In genomic region chr11:120518027-120518426, GRCm38 (mm10) we compare ENCODE assay signal across 8 mouse cellular contexts. TPM values are rescaled to one million over a fixed set of nuclear protein-coding genes. Genes with fewer than 3 reads are reported as not detected.
DNase-seq lines count a peak whose midpoint lies in the region; ATAC-seq and TF ChIP-seq lines count a peak whose summit lies in the region.

No protein-coding gene starts in this region.

- TF ChIP-seq CTCF in small intestine, adult 2 months (IDR thresholded peaks at IDR 0.05; ENCODE audit: extremely low read depth, insufficient read length, insufficient replicate concordance, low read depth, low read length) = no peak

- 0 out of 2 replicates have a peak, but pooled peaks cover 4% of the 10 kb centered on the region for H3K27me3 ChIP-seq in liver, embryonic 12.5 days (replicated peaks)
- no peaks in the 10 kb centered on the region for H3K27me3 ChIP-seq in small intestine, adult 2 months (ENCODE audit: control insufficient read depth, insufficient read depth, low read length)
- H3K27me3 ChIP-seq in forebrain, embryonic 10.5 days (ENCODE audit: poor library complexity, severe bottlenecking) = peaks cover 4% of the 10 kb centered on the region; the same call in 1 of the 2 replicates
- H3K27me3 ChIP-seq in kidney, embryonic 16.5 days (ENCODE audit: insufficient read depth, low read length) = no peaks in the 10 kb centered on the region

- no peak overlapping the region for H3K9ac ChIP-seq in liver, embryonic 12.5 days
- H3K9ac ChIP-seq in kidney, embryonic 16.5 days (replicated peaks; ENCODE audit: low read length) = no peak overlapping the region

- H3K4me1 ChIP-seq in liver, embryonic 12.5 days = peaks cover 38% of the 10 kb centered on the region
- peaks cover 15% of the 10 kb centered on the region; the same call in 1 of the 2 replicates for H3K4me1 ChIP-seq in small intestine, adult 2 months (ENCODE audit: control insufficient read depth, insufficient read depth, insufficient read length, low read length)
- H3K4me1 ChIP-seq in forebrain, embryonic 10.5 days = peaks cover 18% of the 10 kb centered on the region
- peaks cover 5% of the 10 kb centered on the region; the same call in 1 of the 2 replicates for H3K4me1 ChIP-seq in kidney, embryonic 16.5 days (ENCODE audit: insufficient read depth, low read length)

- no peaks in the 10 kb centered on the region for H3K9me3 ChIP-seq in liver, embryonic 12.5 days (replicated peaks)
- no peaks in the 10 kb centered on the region for H3K9me3 ChIP-seq in forebrain, embryonic 10.5 days
- H3K9me3 ChIP-seq in kidney, embryonic 16.5 days (ENCODE audit: low read length) = no peaks in the 10 kb centered on the region

- H3K27ac ChIP-seq in liver, embryonic 12.5 days = peak overlapping the region; percentile 11; the same call in 1 of the 2 replicates
- H3K27ac ChIP-seq in small intestine, adult 2 months (ENCODE audit: insufficient read depth, low read depth, low read length) = peak overlapping the region; percentile 98
- no peak overlapping the region for H3K27ac ChIP-seq in forebrain, embryonic 10.5 days
- H3K27ac ChIP-seq in kidney, embryonic 16.5 days (ENCODE audit: low read length) = no peak overlapping the region

- no peaks in the 10 kb centered on the region for H3K36me3 ChIP-seq in liver, embryonic 12.5 days
- no peaks in the 10 kb centered on the region for H3K36me3 ChIP-seq in small intestine, adult 2 months (ENCODE audit: control insufficient read depth, insufficient read depth, low read length)
- H3K36me3 ChIP-seq in forebrain, embryonic 10.5 days (replicated peaks) = no peaks in the 10 kb centered on the region
- no peaks in the 10 kb centered on the region for H3K36me3 ChIP-seq in kidney, embryonic 16.5 days (ENCODE audit: insufficient read depth, low read length)

- no peak for ATAC-seq in liver, embryonic 12.5 days
- no peak; the same call in 1 of the 2 replicates for ATAC-seq in kidney, embryonic 16.5 days (ENCODE audit: low FRiP score, low TSS enrichment)

- no peak overlapping the region for H3K4me3 ChIP-seq in liver, embryonic 12.5 days
- H3K4me3 ChIP-seq in small intestine, adult 2 months (ENCODE audit: low read depth, low read length) = no peak overlapping the region
- no peak overlapping the region for H3K4me3 ChIP-seq in forebrain, embryonic 10.5 days
- no peak overlapping the region for H3K4me3 ChIP-seq in kidney, embryonic 16.5 days (ENCODE audit: low read length)

- TF ChIP-seq POLR2A in small intestine, adult 2 months (IDR thresholded peaks at IDR 0.05; ENCODE audit: low read depth, low read length) = no peak

- DNase-seq in spleen, postnatal 36 days (ENCODE audit: low spot score in 2 of 2) = peak; percentile 15 to 35
- DNase-seq in spleen, postnatal 10 days (ENCODE audit: low spot score in 2 of 2) = no peak
- peak; percentile 66 to 67 for DNase-seq in heart, postnatal 10 days
- DNase-seq in forebrain, embryonic 10.5 days (ENCODE audit: extremely low spot score, low spot score) = no peak
- no peak for DNase-seq in adrenal gland, adult (ENCODE audit: inconsistent age in 2 of 2, low spot score in 1 of 2)

- no peak overlapping the region for H3K4me2 ChIP-seq in liver, embryonic 12.5 days
- no peak overlapping the region for H3K4me2 ChIP-seq in kidney, embryonic 16.5 days (replicated peaks; ENCODE audit: low read depth, low read length)

- intact Hi-C loops in heart, postnatal 10 days (cut with DNase I) = loop anchor here (2.0 to 10.0 kb wide), 2 partner anchors 55 to 257 kb away; partner anchors contain the start of gene P4hb

- WGBS in liver, embryonic 12.5 days (ENCODE audit: insufficient replicate concordance) = 35% methylated on average over 6 of the region's 6 CpGs
- WGBS in small intestine, adult 2 months = 24% methylated on average over 6 of the region's 6 CpGs
- 73% methylated on average over 6 of the region's 6 CpGs for WGBS in forebrain, embryonic 10.5 days
- 53% methylated on average over 6 of the region's 6 CpGs for WGBS in kidney, embryonic 16.5 days

RNA-seq across cellular contexts. Expression of gene Gcgr, which starts 12.5 kb away (rescaled TPM):
- 1 to 10 TPM; 2.4 to 3.1 TPM for total RNA-seq in heart, postnatal 10 days (2021)
- polyA plus RNA-seq in liver, embryonic 12.5 days (2016; fragmentation: Nextera tagmentation; extraction: Ambion mirVana) = 8.5 and 9.6 TPM in 2 replicates
- polyA plus RNA-seq in small intestine, adult 2 months (2012; rRNA removed) = 1.4 and 2.6 TPM in 2 replicates
- 0.07 and 0.16 TPM in 2 replicates for polyA plus RNA-seq in forebrain, embryonic 10.5 days (2016; fragmentation: Nextera tagmentation; extraction: Ambion mirVana)
- 4.7 and 5.5 TPM in 2 replicates for polyA plus RNA-seq in kidney, embryonic 16.5 days (2015; fragmentation: Nextera tagmentation; extraction: Ambion mirVana)

RNA-seq across cellular contexts. Expression of gene Slc25a10, which starts 26.4 kb away (rescaled TPM):
- total RNA-seq in heart, postnatal 10 days (2021) = 10 to 100 TPM; 24.8 to 25.0 TPM
- polyA plus RNA-seq in liver, embryonic 12.5 days (2016; fragmentation: Nextera tagmentation; extraction: Ambion mirVana) = 47.0 and 54.9 TPM in 2 replicates
- polyA plus RNA-seq in small intestine, adult 2 months (2012; rRNA removed) = 298 and 416 TPM in 2 replicates
- 69.3 and 71.6 TPM in 2 replicates for polyA plus RNA-seq in forebrain, embryonic 10.5 days (2016; fragmentation: Nextera tagmentation; extraction: Ambion mirVana)
- 120 and 123 TPM in 2 replicates for polyA plus RNA-seq in kidney, embryonic 16.5 days (2015; fragmentation: Nextera tagmentation; extraction: Ambion mirVana)

RNA-seq across cellular contexts. Expression of gene Mcrip1, which starts 31.5 kb away (rescaled TPM):
- 10 to 100 TPM; 70.5 to 72.7 TPM for total RNA-seq in heart, postnatal 10 days (2021)
- polyA plus RNA-seq in liver, embryonic 12.5 days (2016; fragmentation: Nextera tagmentation; extraction: Ambion mirVana) = 60.4 and 61.8 TPM in 2 replicates
- 24.0 and 30.3 TPM in 2 replicates for polyA plus RNA-seq in small intestine, adult 2 months (2012; rRNA removed)
- polyA plus RNA-seq in forebrain, embryonic 10.5 days (2016; fragmentation: Nextera tagmentation; extraction: Ambion mirVana) = 205 and 212 TPM in 2 replicates
- 218 and 232 TPM in 2 replicates for polyA plus RNA-seq in kidney, embryonic 16.5 days (2015; fragmentation: Nextera tagmentation; extraction: Ambion mirVana)

RNA-seq across cellular contexts. Expression of gene Ppp1r27, which starts 32.9 kb away (rescaled TPM):
- total RNA-seq in heart, postnatal 10 days (2021) = under 1 TPM in 1 of 2 experiments, not detected in 1; 0.60 TPM
- polyA plus RNA-seq in liver, embryonic 12.5 days (2016; fragmentation: Nextera tagmentation; extraction: Ambion mirVana) = not detected in 2 replicates
- 0.51 TPM in 1 of 2 replicates, not detected in the other for polyA plus RNA-seq in small intestine, adult 2 months (2012; rRNA removed)
- not detected in 2 replicates for polyA plus RNA-seq in forebrain, embryonic 10.5 days (2016; fragmentation: Nextera tagmentation; extraction: Ambion mirVana)
- polyA plus RNA-seq in kidney, embryonic 16.5 days (2015; fragmentation: Nextera tagmentation; extraction: Ambion mirVana) = 0.55 and 0.57 TPM in 2 replicates

RNA-seq across cellular contexts. Expression of gene Mrpl12, which starts 33.6 kb away (rescaled TPM):
- 100 to 1,000 TPM; 227 to 233 TPM for total RNA-seq in heart, postnatal 10 days (2021)
- 161 and 166 TPM in 2 replicates for polyA plus RNA-seq in liver, embryonic 12.5 days (2016; fragmentation: Nextera tagmentation; extraction: Ambion mirVana)
- 130 and 155 TPM in 2 replicates for polyA plus RNA-seq in small intestine, adult 2 months (2012; rRNA removed)
- polyA plus RNA-seq in forebrain, embryonic 10.5 days (2016; fragmentation: Nextera tagmentation; extraction: Ambion mirVana) = 211 and 215 TPM in 2 replicates
- 176 and 177 TPM in 2 replicates for polyA plus RNA-seq in kidney, embryonic 16.5 days (2015; fragmentation: Nextera tagmentation; extraction: Ambion mirVana)

Comparison
In these comparisons a context has a peak if more than half of its experiments do, and no peak if none do; other contexts are left out.
1. DNase-seq: peak in spleen, postnatal 36 days (2 of 2) and heart, postnatal 10 days (2 of 2); none in spleen, postnatal 10 days (0 of 2), forebrain, embryonic 10.5 days (single experiment) and adrenal gland, adult (0 of 2).
2. H3K27ac ChIP-seq: peak in liver, embryonic 12.5 days (single experiment) and small intestine, adult 2 months (single experiment); none in forebrain, embryonic 10.5 days (single experiment) and kidney, embryonic 16.5 days (single experiment).